Mouse (Mus musculus) splenic B cell, adult 2 months (primary cell): ENCODE results near the gene Hk1.

ENCODE experiments used
- DNase-seq: peaks from one replicate; pipeline ENCODE4 v3.0.0-alpha.2; 2011; ENCODE audit warnings: low read depth, low spot score
- H3K27me3 ChIP-seq: 2 replicates; pipeline ENCODE4 v1.6.1; 2012; ENCODE audit warnings: mild to moderate bottlenecking, low read length, moderate library complexity, mixed read lengths; ENCODE audit not compliant: control insufficient read depth, poor library complexity, insufficient read depth, severe bottlenecking
- H3K36me3 ChIP-seq: 2 replicates; pipeline ENCODE4 v1.6.1; 2012; ENCODE audit warnings: mild to moderate bottlenecking, low read length, moderate library complexity, mixed read lengths; ENCODE audit not compliant: control insufficient read depth, poor library complexity, insufficient read depth, severe bottlenecking

Hk1 gene

GRCm38 (mm10) chr10:62380936-62381335, 1.2 kb upstream of the Hk1 start:
- H3K27me3 ChIP-seq, result no peaks in the 10 kb centered on the region
- DNase-seq, result peak; percentile 27
- H3K36me3 ChIP-seq, result no peaks in the 10 kb centered on the region

GRCm38 (mm10) chr10:62358827-62359226, 20.9 kb downstream of the Hk1 start:
- Histone ChIP-seq H3K27me3 (no peaks in the 10 kb centered on the region), H3K36me3 (no peaks in the 10 kb centered on the region)
- peak; percentile 17 for DNase-seq

GRCm38 (mm10) chr10:62356105-62356730, 23.5 kb downstream of the Hk1 start:
- no peak for DNase-seq
- H3K27me3 ChIP-seq, result no peaks in the 10 kb centered on the region
- no peaks in the 10 kb centered on the region for H3K36me3 ChIP-seq

- no peak for DNase-seq
- no peaks in the 10 kb centered on the region for H3K36me3 ChIP-seq
- H3K27me3 ChIP-seq, result no peaks in the 10 kb centered on the region
These were observed 34.6 kb downstream of the Hk1 start for GRCm38 (mm10) chr10:62345147-62345546.

GRCm38 (mm10) chr10:62344004-62344752, 35.5 kb downstream of the Hk1 start:
- no peaks in the 10 kb centered on the region for H3K36me3 ChIP-seq
- no peaks in the 10 kb centered on the region for H3K27me3 ChIP-seq
- DNase-seq, result no peak

GRCm38 (mm10) chr10:62342512-62342911, 37.2 kb downstream of the Hk1 start:
- Histone ChIP-seq H3K27me3 (no peaks in the 10 kb centered on the region), H3K36me3 (no peaks in the 10 kb centered on the region)
- DNase-seq, result no peak

- Histone ChIP-seq H3K27me3 (no peaks in the 10 kb centered on the region), H3K36me3 (no peaks in the 10 kb centered on the region)
- no peak for DNase-seq
These were observed 37.8 kb downstream of the Hk1 start for GRCm38 (mm10) chr10:62341956-62342355.

GRCm38 (mm10) chr10:62340991-62341390, 38.7 kb downstream of the Hk1 start:
- DNase-seq, result no peak
- no peaks in the 10 kb centered on the region for H3K36me3 ChIP-seq
- H3K27me3 ChIP-seq, result no peaks in the 10 kb centered on the region

GRCm38 (mm10) chr10:62340095-62340731, 39.5 kb downstream of the Hk1 start:
- H3K36me3 ChIP-seq, result no peaks in the 10 kb centered on the region
- no peaks in the 10 kb centered on the region for H3K27me3 ChIP-seq
- DNase-seq, result peak; percentile 94

GRCm38 (mm10) chr10:62339211-62340094, 40.3 kb downstream of the Hk1 start:
- no peaks in the 10 kb centered on the region for H3K36me3 ChIP-seq
- H3K27me3 ChIP-seq, result no peaks in the 10 kb centered on the region
- peak; percentile 43 for DNase-seq

GRCm38 (mm10) chr10:62338626-62339025, 41.1 kb downstream of the Hk1 start:
- Histone ChIP-seq H3K27me3 (no peaks in the 10 kb centered on the region), H3K36me3 (no peaks in the 10 kb centered on the region)
- peak; percentile 16 for DNase-seq

- H3K36me3 ChIP-seq, result no peaks in the 10 kb centered on the region
- no peak for DNase-seq
- H3K27me3 ChIP-seq, result no peaks in the 10 kb centered on the region
These were observed 41.5 kb downstream of the Hk1 start for GRCm38 (mm10) chr10:62338176-62338575.

GRCm38 (mm10) chr10:62336601-62337578, 42.8 kb downstream of the Hk1 start:
- Histone ChIP-seq H3K36me3 (no peaks in the 10 kb centered on the region), H3K27me3 (no peaks in the 10 kb centered on the region)
- no peak for DNase-seq

- no peak for DNase-seq
These were observed 44.3 kb downstream of the Hk1 start for GRCm38 (mm10) chr10:62335423-62335776.

More at GRCm38 (mm10) chr10:62335423-62335776, 44.3 kb downstream of the Hk1 start:
- H3K27me3 ChIP-seq, result no peaks in the 10 kb centered on the region
- H3K36me3 ChIP-seq, result no peaks in the 10 kb centered on the region
